Mouse (Mus musculus): ENCODE data around the gene Ddx50.

The Ddx50 gene

DNA sequence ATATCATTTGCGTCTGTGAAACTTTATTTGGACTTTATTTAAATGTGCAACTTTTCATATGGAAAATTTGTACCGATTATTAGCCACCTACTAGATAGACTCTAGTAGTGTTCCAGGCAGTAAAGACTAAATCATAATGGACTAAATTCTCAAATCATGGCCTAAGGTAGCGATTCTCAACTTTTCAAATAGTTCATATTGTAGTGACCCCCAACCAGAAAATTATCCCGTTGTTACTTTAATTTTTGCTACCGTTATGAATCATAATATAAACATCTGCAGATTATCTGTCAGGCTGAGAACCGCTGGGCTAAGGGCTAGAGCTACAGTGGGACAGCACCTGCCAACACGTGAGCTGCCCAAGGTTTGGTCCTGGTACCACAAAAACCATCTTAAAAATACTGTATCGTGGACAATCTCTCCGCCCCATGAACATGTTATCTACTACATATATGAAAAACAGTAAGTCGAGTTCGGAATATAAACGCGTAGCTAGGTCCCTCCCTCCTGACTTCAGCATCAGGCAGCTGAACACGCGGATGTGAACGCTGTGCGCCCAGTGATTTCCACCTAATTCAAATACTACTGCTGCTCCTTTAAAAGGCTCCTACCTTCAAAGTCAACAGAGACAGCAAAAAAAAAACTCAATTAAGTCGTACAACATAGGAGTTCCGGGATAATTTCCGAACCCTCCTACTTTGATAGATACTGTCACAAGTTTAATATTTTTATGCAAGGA lies 49.8 kb downstream of the Ddx50 start:
- in situ Hi-C loops (cut with MboI, MseI), result no loop called here

DNA sequence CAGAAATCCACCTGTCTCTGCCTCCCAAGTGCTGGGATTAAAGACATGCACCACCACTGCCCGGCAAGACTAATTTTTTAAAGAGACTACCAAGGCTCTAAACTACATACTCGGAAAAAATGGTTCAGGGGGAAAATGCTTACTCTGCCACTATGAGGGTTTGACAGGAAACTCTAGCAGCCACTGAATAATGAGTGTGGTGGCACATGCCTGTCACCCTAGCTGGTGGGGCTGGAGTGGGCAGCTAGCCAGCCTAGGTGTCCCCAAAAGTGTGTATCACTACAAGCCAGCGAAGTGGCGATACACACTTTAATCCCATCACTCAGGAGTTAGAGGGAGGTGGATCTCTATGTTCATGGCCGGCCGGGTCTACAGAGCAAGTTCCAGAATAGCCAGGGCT lies 51.0 kb downstream of the Ddx50 start:
- in situ Hi-C loops (cut with MboI, MseI), result no loop called here

- in situ Hi-C loops (cut with MboI, MseI), result loop anchor here (5.0 to 25.0 kb wide), 3 partner anchors 48 to 937 kb away; no protein-coding TSS in a partner anchor
These were observed 51.7 kb downstream of the Ddx50 start for GRCm38 (mm10) chr10:62599311-62599710.

- in situ Hi-C loops (cut with MboI, MseI), result loop anchor here (25.0 kb wide), 2 partner anchors 170 to 930 kb away; no protein-coding TSS in a partner anchor
These were observed 58.5 kb downstream of the Ddx50 start for GRCm38 (mm10) chr10:62592496-62592895.

DNA sequence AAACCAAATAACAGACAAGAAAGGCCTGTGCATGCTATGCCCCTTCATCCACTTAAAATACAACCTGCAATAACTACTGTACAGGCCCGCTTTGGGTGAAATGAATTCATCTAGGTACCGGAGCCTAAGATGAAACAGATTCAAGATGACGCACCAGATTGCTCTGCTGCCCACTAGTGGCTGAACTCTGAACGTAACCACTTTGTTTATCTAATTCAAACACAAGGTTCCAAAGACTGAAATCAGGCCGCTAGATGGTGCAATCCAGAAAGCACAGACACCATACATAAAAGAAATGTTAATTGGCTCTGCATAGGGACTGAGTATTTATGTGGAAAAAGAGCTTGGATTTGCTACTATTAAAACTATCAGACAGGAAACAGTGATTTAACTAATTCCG lies 60.8 kb downstream of the Ddx50 start:
- in situ Hi-C loops (cut with MboI, MseI), result loop anchor here (25.0 kb wide), 2 partner anchors 172 to 928 kb away; no protein-coding TSS in a partner anchor

- in situ Hi-C loops (cut with MboI, MseI), result loop anchor here (5.0 to 25.0 kb wide), 4 partner anchors 44 to 926 kb away; no protein-coding TSS in a partner anchor
These were observed 62.4 kb downstream of the Ddx50 start for GRCm38 (mm10) chr10:62588616-62589015.

GRCm38 (mm10) chr10:62583245-62583644 lies 67.8 kb downstream of the Ddx50 start:
- in situ Hi-C loops (cut with MboI, MseI), result loop anchor here (10.0 to 25.0 kb wide), 3 partner anchors 179 to 921 kb away; no protein-coding TSS in a partner anchor

DNA sequence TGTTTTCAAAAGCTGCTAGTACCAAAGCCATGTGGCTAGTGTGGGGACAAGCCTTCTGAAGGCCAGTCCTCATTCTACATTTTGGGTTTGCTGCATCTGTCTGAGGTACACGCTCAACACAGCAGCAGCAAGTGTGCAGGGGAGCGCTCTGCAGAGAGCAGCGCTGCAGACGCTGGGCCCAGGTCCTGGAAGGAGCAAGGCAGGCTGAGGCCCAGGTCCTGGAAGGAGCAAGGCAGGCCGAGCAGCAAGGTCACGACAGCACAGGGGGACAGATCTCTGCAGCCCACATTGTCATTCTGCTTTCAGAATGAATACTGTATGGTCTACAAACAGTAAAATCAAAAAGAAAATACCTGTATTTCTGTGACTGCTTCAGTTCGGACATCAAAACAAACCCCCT lies 68.3 kb downstream of the Ddx50 start:
- in situ Hi-C loops (cut with MboI, MseI), result loop anchor here (10.0 to 25.0 kb wide), 3 partner anchors 180 to 920 kb away; no protein-coding TSS in a partner anchor

GRCm38 (mm10) chr10:62582263-62582662 lies 68.8 kb downstream of the Ddx50 start:
- in situ Hi-C loops (cut with MboI, MseI), result loop anchor here (10.0 to 25.0 kb wide), 3 partner anchors 180 to 920 kb away; no protein-coding TSS in a partner anchor

DNA sequence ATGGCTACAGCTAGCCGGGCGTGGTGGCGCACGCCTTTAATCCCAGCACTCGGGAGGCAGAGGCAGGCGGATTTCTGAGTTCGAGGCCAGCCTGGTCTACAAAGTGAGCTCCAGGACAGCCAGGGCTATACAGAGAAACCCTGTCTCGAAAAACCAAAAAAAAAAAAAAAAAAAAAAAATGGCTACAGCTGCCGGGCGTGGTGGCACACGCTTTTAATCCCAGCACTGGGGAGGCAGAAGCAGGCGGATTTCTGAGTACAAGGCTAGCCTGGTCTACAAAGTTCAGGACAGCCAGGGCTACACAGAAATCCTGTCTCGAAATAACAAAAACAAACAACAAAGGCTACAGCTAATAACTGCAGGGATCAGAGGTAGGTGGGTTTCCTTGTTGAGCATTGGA lies 71.9 kb downstream of the Ddx50 start:
- in situ Hi-C loops (cut with MboI, MseI), result loop anchor here (25.0 kb wide), 2 partner anchors 183 to 917 kb away; no protein-coding TSS in a partner anchor

GRCm38 (mm10) chr10:62578338-62579100 lies 72.5 kb downstream of the Ddx50 start, which contains the start of gene Kif1bp:
TSS of gene Kif1bp (minus strand) at chr10:62578457.
- in situ Hi-C loops (cut with MboI, MseI), result loop anchor here (25.0 kb wide), 2 partner anchors 184 to 916 kb away; no protein-coding TSS in a partner anchor

GRCm38 (mm10) chr10:62577673-62578337 lies 73.2 kb downstream of the Ddx50 start:
- in situ Hi-C loops (cut with MboI, MseI), result loop anchor here (25.0 kb wide), 2 partner anchors 184 to 916 kb away; no protein-coding TSS in a partner anchor

- in situ Hi-C loops (cut with MboI, MseI), result loop anchor here (25.0 kb wide), 2 partner anchors 187 to 913 kb away; no protein-coding TSS in a partner anchor
These were observed 76.0 kb downstream of the Ddx50 start for GRCm38 (mm10) chr10:62575001-62575400.

DNA sequence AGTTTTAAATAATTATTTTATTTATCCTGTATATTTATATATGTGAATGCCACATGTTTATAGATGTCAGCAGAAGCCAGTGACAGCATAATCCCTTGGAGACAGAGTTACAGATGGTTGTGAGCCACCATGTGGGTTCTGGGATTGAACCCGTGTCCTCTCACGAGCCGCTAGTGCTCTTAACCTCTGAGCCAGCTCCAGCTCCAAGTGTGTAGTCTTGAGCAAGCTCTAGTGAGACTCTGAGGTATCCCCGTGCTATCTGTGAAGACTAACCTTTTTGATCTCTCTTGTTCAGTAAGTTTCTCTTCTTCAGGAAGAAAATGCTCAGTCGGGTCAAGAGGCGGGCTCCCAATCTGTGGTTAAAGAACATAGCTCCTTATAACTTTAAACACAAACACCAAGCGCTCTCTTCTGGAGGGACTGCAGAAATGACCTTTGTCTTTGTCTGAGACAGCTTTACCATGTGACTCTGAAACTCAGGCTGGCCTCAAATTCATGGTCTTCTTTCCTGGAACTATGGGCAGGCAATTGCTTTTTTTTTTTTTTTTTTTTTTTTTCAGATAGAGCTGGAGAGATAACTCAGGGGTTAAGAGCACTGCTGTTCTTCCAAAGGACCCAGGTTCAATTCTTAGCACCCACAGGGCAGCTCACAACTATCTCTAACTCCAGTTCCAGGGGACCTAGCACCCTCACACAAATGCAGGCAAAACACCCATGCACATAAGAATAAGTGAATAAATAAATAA lies 80.7 kb downstream of the Ddx50 start:
- in situ Hi-C loops (cut with MboI, MseI), result loop anchor here in 1 of 2 experiments (5.0 kb wide), 1 partner anchor 228 kb away; no protein-coding TSS in a partner anchor

DNA sequence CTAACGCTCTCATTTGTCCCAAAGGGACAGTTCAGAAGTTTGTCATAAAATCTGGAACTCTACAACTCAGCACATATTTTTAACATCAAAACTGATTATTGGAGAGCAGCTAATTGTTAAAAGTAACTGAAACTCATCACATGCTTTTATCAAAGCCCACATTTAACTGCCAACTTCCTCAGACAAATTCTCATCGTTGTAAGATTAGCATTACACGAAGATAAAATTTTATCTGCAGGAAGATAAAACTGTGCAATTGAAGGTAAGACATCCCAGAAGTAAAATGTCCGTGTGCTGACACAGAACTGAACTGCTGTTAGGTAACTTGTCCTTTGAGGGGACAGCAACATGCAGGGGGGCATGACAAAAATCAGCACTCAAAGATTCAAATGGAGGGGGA lies 82.2 kb downstream of the Ddx50 start:
- in situ Hi-C loops (cut with MboI, MseI), result no loop called here
